Mouse (Mus musculus) left cerebral cortex, postnatal 36 days (tissue): ENCODE measurements around the gene Smoc2. TPM values are rescaled to one million over a fixed set of nuclear protein-coding genes. Genes with fewer than 3 reads are reported as not detected.

ENCODE experiments used
- DNase-seq, 2 experiments: peaks; one replicate each; pipeline ENCODE4 v3.0.0; 2021 to 2022; ENCODE audit warnings: low spot score in 2 of 2, mixed read lengths in 1 of 2
- intact Hi-C: fragments of 180-260 bp; cut with DNase I; formaldehyde crosslinking; loops from one replicate; pipeline ENCODE4 v1.15.1; 2025
- total RNA-seq, 2 experiments: library from RNA; stranded (reverse); gene quantifications; 2 replicates each; pipeline ENCODE4 v1.2.3; 2021

The Smoc2 gene
- total RNA-seq, 2 experiments from 2014 or later: 10.5 to 15.1 TPM

DNA sequence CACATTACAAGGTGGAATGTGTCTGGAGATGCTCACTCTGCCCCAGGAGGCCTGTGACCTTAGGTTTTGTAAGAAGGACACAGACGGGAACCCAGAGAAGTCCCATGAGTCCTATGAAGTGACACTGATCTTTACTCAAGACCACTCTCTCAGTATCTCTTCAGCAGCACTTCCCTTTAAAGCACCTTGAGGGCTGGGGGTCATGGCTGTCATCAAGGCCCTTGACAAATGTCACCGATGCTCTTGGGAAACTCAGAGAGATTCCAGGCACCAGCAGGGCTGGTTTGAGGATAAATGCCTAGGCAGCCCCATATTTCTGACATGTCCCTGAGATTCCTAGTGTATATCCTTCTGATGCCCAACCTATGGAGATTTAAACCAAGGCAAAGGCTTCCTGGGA lies 113.1 kb downstream of the Smoc2 start:
- no peak for DNase-seq
- intact Hi-C loops: no loop called here

DNA sequence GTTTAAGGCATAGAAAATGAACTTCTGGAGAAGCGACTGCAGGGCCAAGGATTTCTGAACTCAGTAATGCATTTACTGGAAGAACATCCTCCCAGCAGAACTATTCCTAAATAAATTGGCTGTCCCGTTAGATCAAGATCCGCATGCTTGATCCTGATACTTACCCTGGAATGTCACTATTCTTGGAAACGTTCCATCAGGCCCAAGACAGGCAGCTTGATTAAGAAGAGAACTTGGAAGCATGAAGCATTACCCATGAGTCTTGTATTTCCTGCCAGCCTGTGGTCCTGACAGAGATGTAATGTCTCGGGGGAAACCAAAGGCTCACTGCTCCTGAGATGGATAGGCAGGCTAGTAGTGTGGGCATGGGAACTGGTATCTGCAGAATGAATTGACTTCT lies 115.6 kb downstream of the Smoc2 start:
- DNase-seq: no peak
- intact Hi-C loops: no loop called here

DNA sequence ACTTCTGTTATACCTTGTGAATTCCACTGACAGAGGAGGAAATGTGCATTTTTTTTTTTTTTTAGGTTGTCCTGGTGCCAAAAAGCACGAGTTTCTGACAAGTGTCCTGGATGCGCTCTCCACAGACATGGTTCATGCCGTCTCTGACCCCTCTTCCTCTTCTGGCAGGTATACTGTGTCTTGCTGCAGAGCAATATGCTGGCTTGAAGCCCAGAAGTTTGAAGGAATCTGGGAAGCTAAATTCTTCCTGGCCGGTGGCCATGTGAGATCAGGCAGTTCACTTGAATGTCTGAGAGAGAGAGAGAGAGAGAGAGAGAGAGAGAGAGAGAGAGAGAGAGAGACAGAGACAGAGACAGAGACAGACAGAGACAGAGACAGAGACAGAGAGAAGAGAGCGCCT lies 118.2 kb downstream of the Smoc2 start:
- intact Hi-C loops: no loop called here
- DNase-seq: no peak

DNA sequence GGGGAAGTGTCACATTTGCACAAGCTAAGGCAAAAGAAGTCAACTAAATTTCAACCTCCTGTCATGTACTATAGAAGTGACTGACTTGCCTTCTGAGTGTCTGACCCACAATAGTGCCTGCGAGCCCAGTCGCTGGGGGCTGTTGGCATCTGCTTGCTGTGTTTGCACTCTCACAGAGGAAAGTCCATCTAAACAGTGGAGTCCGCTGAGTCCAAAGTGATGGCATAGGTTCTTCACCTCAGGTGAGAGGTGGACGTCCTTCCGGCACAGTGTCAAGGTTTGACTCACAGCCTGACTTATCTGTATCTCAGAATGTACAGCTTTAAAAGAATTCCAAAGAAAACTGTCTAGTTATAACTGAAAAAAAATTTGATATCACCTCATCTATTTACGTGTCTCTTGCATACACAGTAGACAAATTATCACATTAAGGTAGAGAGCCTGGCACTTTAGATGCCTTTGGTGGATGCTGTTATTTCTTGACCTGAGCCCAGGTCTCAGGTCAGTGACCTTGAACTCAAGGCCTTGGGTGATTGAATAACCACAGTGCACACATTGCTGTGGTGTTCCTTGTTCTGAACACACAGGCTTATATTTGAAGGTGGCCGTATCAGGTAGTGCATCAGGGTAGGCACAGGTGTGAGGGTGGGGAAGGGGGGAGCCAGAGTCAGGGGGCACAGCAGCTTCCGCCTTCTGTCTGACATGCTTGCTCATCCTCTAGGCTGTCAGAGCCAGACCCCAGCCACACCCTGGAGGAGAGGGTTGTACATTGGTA lies 119.5 kb downstream of the Smoc2 start:
- intact Hi-C loops: no loop called here
- no peak for DNase-seq

DNA sequence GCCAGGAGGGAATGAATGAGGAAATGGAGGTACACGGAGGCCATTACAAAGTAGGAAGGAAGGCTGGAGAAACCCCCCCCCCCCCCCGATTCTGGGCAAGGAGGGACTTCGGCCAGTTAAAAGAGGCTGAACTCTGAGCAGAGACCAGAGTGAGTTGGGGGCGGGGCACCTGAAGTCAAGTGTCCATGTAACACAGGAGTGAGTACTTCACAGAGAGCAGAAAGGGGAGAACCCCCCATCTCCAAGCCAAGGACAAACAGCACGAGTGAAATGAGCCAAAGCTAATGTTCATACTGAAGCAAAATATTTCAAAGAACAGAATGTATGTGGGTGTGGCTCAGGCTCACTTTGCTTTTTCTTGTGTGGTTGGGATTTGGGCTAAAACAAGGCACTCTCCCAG lies 121.7 kb downstream of the Smoc2 start:
- intact Hi-C loops: no loop called here
- DNase-seq: no peak

GRCm38 (mm10) chr17:14407874-14408273 lies 128.6 kb downstream of the Smoc2 start:
- intact Hi-C loops: no loop called here
- DNase-seq: no peak

- intact Hi-C loops: no loop called here
- no peak for DNase-seq
Observed at GRCm38 (mm10) chr17:14412460-14412859, 133.2 kb downstream of the Smoc2 start.

DNA sequence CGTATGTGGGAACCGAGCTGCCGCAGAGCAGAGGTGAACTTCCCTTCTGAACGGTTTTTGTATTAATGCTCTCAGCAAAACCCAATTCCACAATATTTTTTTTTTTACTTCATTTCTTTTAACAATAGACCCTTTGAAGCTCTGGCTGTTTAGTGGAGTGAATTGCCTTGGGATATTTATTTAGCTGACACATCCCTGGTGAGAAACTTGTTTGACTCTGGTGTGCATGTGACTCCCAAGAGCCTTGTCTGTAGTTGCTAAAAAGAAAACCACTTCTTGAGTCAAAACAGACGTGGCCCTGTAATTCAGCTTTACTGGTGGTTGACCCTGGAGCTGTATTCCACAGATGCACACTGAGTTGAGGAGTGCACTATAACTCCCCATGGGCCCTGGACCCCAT lies 135.2 kb downstream of the Smoc2 start:
- intact Hi-C loops: no loop called here
- no peak for DNase-seq

GRCm38 (mm10) chr17:14420460-14421046 lies 141.2 kb downstream of the Smoc2 start:
- intact Hi-C loops: no loop called here
- DNase-seq: no peak

DNA sequence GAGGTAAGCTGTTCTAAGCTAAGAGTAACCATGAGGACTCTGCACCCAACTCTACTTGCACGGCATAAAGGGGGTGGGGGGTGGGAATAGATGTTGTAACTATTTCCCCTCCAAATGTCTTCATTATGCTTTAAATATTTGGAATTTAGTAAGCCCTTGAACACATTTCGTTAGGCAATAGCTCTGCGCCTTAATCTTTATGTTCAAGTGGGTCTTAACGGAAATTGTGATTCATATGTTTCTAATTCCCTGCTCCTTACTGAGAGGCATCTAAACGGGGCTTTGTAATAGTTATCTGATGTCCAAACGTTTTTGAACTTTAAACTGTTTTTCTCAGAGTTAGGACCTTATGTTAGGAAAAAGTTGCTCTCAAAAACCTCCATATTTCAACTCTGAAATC lies 147.2 kb downstream of the Smoc2 start:
- DNase-seq: no peak
- intact Hi-C loops: no loop called here

DNA sequence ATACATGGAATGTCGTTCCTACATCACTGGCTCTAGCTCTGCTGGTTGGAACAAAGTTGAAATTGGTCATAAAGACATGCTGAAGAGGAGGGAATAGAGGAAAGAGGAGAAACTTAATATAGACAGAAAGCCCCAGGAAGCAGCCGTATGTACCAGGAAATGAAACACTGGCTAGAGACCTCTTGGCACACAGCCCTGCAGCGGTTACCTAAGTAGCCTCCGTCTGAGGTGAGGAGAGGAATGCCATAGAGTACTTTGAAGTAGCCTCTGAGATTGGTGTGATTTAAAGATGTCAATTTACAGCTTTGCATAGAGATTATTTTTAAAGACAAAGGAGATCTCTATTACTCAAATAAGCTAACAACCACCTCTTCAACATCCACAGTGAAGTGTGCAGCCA lies 155.4 kb downstream of the Smoc2 start:
- DNase-seq: no peak
- intact Hi-C loops: no loop called here

DNA sequence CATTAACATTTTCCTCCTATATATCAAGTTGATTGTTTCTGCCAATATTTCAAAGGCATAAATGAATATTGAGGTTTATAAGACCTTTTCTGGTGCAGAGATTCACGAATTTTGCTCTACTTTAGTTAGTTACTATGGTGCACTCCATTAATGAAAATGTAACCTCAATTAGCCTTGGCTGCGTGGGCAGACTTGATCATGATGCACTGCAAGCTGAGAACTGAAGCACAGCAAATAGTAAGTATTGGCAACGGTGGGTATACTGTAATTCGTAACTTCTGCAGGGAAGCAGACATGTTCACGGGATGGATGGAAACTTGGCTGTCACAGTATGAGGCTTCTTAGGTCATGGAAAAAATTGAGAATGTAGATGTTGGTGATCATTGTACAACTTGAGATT lies 166.3 kb downstream of the Smoc2 start:
- no peak for DNase-seq
- intact Hi-C loops: no loop called here

- intact Hi-C loops: no loop called here
- DNase-seq: no peak
Observed at GRCm38 (mm10) chr17:14447275-14447674, 168.0 kb downstream of the Smoc2 start.

Other genes with a start within 250 kb of the Smoc2 start
- not detected for gene Gm7358, start 220.0 kb upstream of the Smoc2 start, total RNA-seq
- 100 to 1,000 TPM in 1 of 2 experiments, 10 to 100 TPM in 1; 73.9 to 113 TPM for gene Dact2, start 75.2 kb upstream of the Smoc2 start, total RNA-seq